Mouse (Mus musculus) stomach, postnatal 0 days (tissue): ENCODE data around the gene Tgfb2.

Source experiments
- CTCF ChIP-seq: IDR thresholded peaks from 2 replicates; pipeline ENCODE4 v1.5.1; 2016; ENCODE audit warnings: antibody characterized with exemption, low read depth, mild to moderate bottlenecking, moderate library complexity
- EP300 ChIP-seq: optimal IDR thresholded peaks from 2 replicates; pipeline ENCODE3; 2016; ENCODE audit warnings: antibody characterized with exemption

GRCm38 (mm10) chr1:186661206-186661921 is 44.4 kb downstream of the Tgfb2 start:
- TF ChIP-seq CTCF (no peak), EP300 (no peak)
